Mouse (Mus musculus) forebrain, embryonic 13.5 days (tissue): ENCODE measurements around the gene Celf5. TPM values are rescaled to one million over a fixed set of nuclear protein-coding genes. Genes with fewer than 3 reads are reported as not detected.

Experiments
- ATAC-seq: fragments of 200-750 bp; cut with Nextera tagmentation; 2 replicates; pipeline ENCODE4 v1.8.0; 2017
- H3K27ac ChIP-seq: fragments of 300-500 bp; sonication (generic); 2 replicates; pipeline ENCODE4 v1.5.1; 2015; ENCODE audit warnings: inconsistent platforms, mild to moderate bottlenecking, moderate library complexity
- H3K27me3 ChIP-seq: fragments of 300-500 bp; sonication (generic); 2 replicates; pipeline ENCODE4 v1.6.1; 2015; ENCODE audit warnings: mild to moderate bottlenecking, inconsistent platforms
- H3K36me3 ChIP-seq: fragments of 300-500 bp; sonication (generic); 2 replicates; pipeline ENCODE4 v1.6.1; 2015; ENCODE audit warnings: mild to moderate bottlenecking, inconsistent platforms; ENCODE audit not compliant: poor library complexity, severe bottlenecking
- H3K4me1 ChIP-seq: fragments of 300-500 bp; sonication (generic); 2 replicates; pipeline ENCODE4 v1.6.1; 2015; ENCODE audit warnings: inconsistent platforms
- H3K4me2 ChIP-seq: fragments of 300-500 bp; sonication (generic); 2 replicates; pipeline ENCODE4 v1.6.1; 2015; ENCODE audit warnings: inconsistent platforms, mild to moderate bottlenecking, moderate library complexity
- H3K4me3 ChIP-seq: fragments of 300-500 bp; sonication (generic); 2 replicates; pipeline ENCODE4 v1.5.1; 2015; ENCODE audit warnings: mild to moderate bottlenecking, inconsistent platforms
- H3K9ac ChIP-seq: fragments of 300-500 bp; sonication (generic); 2 replicates; pipeline ENCODE4 v1.6.1; 2015; ENCODE audit warnings: mild to moderate bottlenecking, inconsistent platforms
- H3K9me3 ChIP-seq: fragments of 300-500 bp; sonication (generic); replicated peaks from 2 replicates; pipeline ENCODE4 v1.6.1; 2016; ENCODE audit warnings: inconsistent platforms
- WGBS: fragments of 180-500 bp; shearing (Covaris S2); methylation state at CpG from one replicate; pipeline ENCODE4 v1.1.7; 2015; 5-methylcytosine and 5-hydroxymethylcytosine counted together
- polyA plus RNA-seq: library from polyadenylated mRNA; unstranded; fragments of >200 nt; fragmentation: Nextera tagmentation; extraction: Ambion mirVana; gene quantifications from 2 replicates; pipeline ENCODE4 v1.2.1, GENCODE M21; 2015

The Celf5 gene
- polyA plus RNA-seq, 1 experiment from 2014 or later, result 48.8 TPM

DNA sequence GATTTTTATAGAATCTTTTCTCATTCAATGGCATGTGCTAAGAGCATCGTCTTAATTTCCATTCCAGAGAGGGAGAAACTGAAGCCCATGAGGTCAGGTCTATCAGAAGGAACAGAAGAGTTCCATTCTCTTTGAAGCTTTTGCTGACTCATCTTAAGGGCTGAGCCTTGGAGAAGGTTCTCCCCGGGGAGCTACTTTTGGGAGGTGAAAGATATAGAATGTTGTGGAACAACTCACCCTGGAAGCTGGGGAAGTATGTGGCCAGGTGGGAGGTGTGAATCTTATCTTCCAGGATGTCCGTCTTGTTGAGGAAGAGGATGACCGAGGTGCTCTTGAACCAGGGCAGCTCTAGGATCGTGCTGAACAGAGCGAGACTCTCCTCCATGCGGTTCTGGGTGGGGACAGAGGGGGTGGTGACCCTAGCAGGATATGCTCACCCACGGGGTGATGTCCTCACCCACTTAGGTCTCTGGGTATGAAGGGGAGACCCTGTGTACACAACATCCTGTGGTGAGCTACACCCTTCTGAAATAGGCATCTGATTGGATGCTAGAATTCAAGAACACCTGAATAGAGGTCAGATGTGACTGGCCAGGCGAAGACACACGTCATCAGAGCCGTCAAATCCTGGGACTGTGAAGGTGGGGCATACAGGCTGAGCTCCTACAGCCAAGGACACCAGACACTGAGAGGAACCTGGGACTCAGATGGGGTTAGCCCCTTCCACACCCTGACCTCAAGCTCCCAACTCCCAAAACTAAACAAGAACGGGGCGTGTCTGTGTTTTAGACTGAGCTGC lies 25.4 kb upstream of the Celf5 start:
- Histone ChIP-seq H3K27me3 (peaks cover 27% of the 10 kb centered on the region), H3K4me1 (0 out of 2 replicates have a peak, but pooled peaks cover 2% of the 10 kb centered on the region), H3K4me2 (no peak overlapping the region), H3K36me3 (no peaks in the 10 kb centered on the region), H3K9ac (no peak overlapping the region), H3K9me3 (no peaks in the 10 kb centered on the region), H3K4me3 (no peak overlapping the region), H3K27ac (no peak overlapping the region)
- no peak for ATAC-seq
- WGBS, result 84% methylated on average over 13 of the region's 13 CpGs

DNA sequence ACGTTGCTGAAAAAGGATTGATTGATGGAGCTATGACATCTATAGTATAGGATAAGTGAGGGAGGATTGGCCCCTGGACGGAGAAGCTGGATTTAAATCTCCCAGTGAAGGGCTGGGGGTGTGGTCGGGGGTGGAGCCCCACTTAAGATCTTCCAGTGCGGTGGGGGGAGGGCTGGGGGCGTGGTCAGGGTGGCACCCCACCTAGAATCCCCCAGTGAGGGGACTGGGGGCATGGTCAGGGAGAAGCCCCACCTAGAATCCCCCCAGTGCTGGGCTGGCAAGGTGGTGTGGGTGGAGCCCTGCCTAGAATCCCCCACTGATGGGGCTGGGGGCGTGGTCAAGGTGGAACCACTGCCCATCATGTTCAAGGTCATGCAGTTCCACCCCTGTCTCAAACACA lies 24.6 kb upstream of the Celf5 start:
- Histone ChIP-seq H3K27me3 (peaks cover 19% of the 10 kb centered on the region), H3K4me2 (no peak overlapping the region), H3K9ac (no peak overlapping the region), H3K4me3 (no peak overlapping the region), H3K4me1 (0 out of 2 replicates have a peak, but pooled peaks cover 4% of the 10 kb centered on the region), H3K36me3 (no peaks in the 10 kb centered on the region), H3K9me3 (no peaks in the 10 kb centered on the region), H3K27ac (no peak overlapping the region)
- WGBS, result 37% methylated on average over 6 of the region's 6 CpGs
- no peak for ATAC-seq

DNA sequence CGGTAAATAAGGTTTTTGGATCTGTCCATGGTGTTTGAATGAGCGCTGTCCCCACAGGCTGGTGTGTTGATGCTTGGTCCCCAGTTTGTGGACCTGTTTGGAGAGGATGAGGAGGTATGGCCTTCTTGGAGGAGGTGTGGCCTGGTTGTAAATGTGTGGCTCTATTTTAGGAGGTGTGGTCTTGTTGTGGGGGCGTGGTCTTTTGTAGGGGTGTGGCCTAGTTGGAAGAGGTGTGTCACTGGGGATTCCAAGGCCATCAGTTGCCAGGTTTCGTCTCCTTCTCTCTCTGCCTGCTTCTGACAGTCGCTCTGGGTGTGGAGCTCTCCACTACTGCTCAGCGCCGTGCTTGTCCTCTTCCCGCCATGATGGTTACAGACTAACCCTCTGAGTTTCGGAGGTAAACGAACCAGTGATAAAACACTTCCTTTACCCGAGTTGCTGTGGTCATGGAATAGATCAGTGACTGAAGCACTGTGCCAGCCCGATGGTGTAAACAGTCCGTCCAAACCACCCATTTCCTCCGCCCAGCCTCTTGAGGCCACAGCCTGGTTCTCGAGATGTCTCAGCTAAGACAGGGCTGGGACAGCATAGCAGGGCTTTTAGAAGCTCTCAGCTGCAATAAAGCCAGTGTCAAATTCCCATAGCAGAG lies 22.6 kb upstream of the Celf5 start:
- H3K36me3 ChIP-seq, result no peaks in the 10 kb centered on the region
- ATAC-seq, result no peak
- peaks cover 9% of the 10 kb centered on the region; the same call in 1 of the 2 replicates for H3K27me3 ChIP-seq
- H3K4me3 ChIP-seq, result no peak overlapping the region
- H3K9me3 ChIP-seq, result no peaks in the 10 kb centered on the region
- 0 out of 2 replicates have a peak, but pooled peaks cover 4% of the 10 kb centered on the region for H3K4me1 ChIP-seq
- H3K9ac ChIP-seq, result no peak overlapping the region
- no peak overlapping the region for H3K4me2 ChIP-seq
- H3K27ac ChIP-seq, result no peak overlapping the region
- WGBS, result 83% methylated on average over 14 of the region's 15 CpGs

DNA sequence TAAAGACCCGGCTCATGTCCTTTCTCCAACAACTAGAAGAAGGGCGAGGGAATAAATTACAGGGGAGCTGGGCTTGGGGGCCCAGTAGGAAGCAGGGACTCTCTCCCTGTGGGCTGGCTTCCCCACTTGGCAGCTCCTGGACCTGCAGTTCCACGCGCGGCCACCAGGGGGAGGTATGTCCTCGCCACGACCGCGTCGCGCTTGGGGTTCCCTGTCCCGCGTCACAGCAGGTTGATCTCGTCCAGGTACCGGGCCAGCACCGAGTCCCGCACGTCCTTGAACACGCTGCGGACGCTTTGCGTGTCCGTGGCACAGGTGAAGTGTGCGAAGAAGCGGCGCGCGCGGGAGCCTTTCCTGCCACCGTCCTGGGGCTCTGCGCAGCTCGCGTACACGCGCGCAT lies 20.1 kb upstream of the Celf5 start:
- Histone ChIP-seq H3K4me3 (peak overlapping the region; percentile 36), H3K27ac (no peak overlapping the region), H3K36me3 (no peaks in the 10 kb centered on the region), H3K27me3 (peaks cover 9% of the 10 kb centered on the region; the same call in 1 of the 2 replicates), H3K9me3 (no peaks in the 10 kb centered on the region), H3K4me2 (peak overlapping the region; percentile 70), H3K9ac (peak overlapping the region; percentile 47), H3K4me1 (0 out of 2 replicates have a peak, but pooled peaks cover 6% of the 10 kb centered on the region)
- ATAC-seq, result peak; percentile 52
- WGBS, result 10% methylated on average over 27 of the region's 36 CpGs

DNA sequence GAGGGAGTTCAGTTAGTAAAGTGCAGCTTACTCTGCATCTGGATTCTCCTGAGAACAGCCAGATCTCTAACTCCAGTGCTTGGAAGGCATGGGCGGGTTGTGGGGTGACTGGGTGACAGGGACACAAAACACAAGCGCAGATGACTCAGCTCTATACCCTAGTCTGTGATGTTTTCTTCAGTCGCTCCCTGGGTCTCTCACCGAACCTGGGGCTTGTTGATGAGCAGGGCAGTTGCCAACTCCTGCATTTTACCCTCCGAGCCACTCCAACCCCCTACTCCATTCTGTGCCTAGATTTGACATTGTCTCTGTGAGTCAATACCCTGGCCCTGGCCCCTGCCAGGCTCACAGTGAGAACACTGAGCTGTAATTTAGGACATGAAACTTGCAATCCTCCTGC lies 19.4 kb upstream of the Celf5 start:
- 80% methylated on average over 5 of the region's 5 CpGs for WGBS
- H3K4me1 ChIP-seq, result 0 out of 2 replicates have a peak, but pooled peaks cover 12% of the 10 kb centered on the region

DNA sequence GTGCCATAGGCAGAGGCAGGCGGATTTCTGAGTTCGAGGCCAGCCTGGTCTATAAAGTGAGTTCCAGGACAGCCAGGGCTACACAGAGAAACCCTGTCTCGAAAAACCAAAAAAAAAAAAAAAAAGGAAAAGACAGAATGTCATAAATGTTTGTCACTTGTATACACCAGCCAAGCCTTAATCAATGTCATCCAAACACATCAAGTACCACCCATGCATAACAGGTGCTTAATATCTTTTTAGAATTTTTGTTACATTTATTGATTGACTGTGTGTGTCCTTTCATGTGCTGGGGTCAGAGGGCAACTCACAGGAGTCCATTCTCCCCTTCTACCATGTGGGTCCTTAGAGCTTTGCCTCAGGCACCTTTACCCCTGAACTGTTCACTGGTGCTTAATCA lies 17.5 kb upstream of the Celf5 start, which contains the start of gene S1pr4:
TSS of gene S1pr4 (minus strand) at position 101 of the 400 bp plus-strand sequence.
- no peak within 1 kb of the TSS for H3K4me3 ChIP-seq
- H3K36me3 ChIP-seq, result no peaks in the 10 kb centered on the region
- H3K27me3 ChIP-seq, result peaks cover 9% of the 10 kb centered on the region; the same call in 1 of the 2 replicates
- no peak within 1 kb of the TSS for H3K27ac ChIP-seq
- no peak within 1 kb of the TSS for H3K4me2 ChIP-seq
- no peak for ATAC-seq
- H3K9ac ChIP-seq, result no peak within 1 kb of the TSS; the same call in 1 of the 2 replicates
- peaks cover 19% of the 10 kb centered on the region for H3K4me1 ChIP-seq
- no peaks in the 10 kb centered on the region for H3K9me3 ChIP-seq
- WGBS, result 91% methylated on average over 3 of the region's 3 CpGs

More for the DNA sequence above, 19.4 kb upstream of the Celf5 start:
- Histone ChIP-seq H3K9ac (no peak overlapping the region), H3K4me3 (no peak overlapping the region), H3K4me2 (no peak overlapping the region), H3K27ac (no peak overlapping the region), H3K27me3 (peaks cover 9% of the 10 kb centered on the region; the same call in 1 of the 2 replicates), H3K36me3 (no peaks in the 10 kb centered on the region), H3K9me3 (no peaks in the 10 kb centered on the region)
- no peak for ATAC-seq

DNA sequence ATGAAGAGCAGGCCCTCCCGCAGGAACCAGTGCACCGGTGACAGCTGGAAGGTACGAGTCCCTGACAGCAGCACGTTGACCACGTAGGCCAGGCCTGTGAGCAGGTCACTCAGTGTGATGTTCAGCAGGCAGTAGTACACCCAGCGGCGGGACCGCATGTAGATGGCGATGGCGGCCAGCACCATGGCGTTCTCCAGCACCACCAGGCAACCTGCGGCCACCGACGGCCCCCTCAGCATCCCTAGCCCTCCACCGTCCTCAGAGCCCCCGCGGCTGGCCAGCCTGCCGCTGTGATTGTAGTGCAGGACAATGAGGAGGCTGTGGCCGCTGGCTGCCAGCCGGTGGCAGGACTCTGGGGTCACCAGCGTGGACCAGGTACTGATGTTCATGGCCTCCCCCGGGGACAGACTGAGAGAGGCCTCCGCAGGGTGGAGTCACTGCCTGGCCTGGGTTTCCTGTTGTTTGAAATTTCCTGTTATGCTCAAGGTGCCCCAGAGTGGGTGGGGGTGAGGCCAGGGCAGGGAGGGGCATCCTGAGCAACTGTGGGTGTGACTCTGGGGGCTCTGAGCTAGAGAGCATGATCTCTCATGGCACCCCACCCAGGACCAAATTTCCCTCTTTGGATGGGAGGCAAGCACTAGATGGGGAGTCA lies 16.9 kb upstream of the Celf5 start:
- H3K4me3 ChIP-seq, result no peak overlapping the region
- peaks cover 9% of the 10 kb centered on the region; the same call in 1 of the 2 replicates for H3K27me3 ChIP-seq
- peaks cover 26% of the 10 kb centered on the region for H3K4me1 ChIP-seq
- no peak overlapping the region; the same call in 1 of the 2 replicates for H3K9ac ChIP-seq
- no peak for ATAC-seq
- H3K9me3 ChIP-seq, result no peaks in the 10 kb centered on the region
- no peak overlapping the region for H3K4me2 ChIP-seq
- no peak overlapping the region for H3K27ac ChIP-seq
- 80% methylated on average over 17 of the region's 23 CpGs for whole genome bisulfite sequencing
- H3K36me3 ChIP-seq, result no peaks in the 10 kb centered on the region

DNA sequence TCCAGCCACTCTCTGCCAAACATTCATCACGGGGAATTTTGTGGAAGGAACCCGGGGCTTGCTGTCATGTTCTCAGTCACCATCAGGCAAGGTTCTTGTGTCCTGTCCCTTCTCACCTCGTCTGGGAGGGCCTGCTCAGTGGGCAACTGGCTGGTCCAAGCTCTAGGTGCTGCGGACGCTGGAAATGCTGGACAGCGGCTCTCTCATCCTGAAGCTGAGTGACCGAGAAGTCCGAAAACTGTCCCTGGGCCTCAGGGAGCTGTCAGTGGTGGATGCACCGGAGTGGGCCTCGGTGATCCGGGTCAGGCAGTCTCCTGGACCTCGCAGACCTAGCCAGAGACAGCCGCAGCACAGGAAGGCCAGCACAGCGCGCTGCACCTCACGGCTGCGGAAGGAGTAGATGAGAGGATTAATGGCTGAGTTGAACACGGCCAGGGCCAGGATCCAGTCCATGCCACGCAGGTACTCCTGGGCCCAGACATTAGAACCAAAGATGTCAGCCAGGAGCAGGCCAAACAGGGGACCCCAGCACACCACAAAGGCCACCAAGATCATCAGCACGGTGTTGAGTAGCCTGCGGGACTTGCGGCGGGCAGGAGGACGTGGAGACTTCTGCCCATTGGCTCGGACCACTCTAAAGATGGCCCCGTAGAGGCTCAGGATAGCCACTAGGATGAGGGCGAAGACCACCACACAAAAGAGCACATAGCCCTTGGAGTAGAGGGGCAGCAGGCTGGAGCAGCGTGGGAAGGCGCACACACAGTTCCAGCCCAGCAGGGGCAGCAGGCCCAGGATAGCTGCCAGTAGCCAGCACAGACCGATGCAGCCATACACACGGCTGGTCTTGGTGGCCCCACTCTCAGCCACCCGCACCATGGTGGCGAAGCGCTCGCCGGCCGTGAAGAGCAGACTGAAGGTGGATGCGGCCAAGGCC lies 16.1 kb upstream of the Celf5 start:
- Histone ChIP-seq H3K36me3 (peaks cover 2% of the 10 kb centered on the region; the same call in 1 of the 2 replicates), H3K9ac (0 out of 2 replicates have a peak overlapping the region, but pooled peaks have one; percentile 16), H3K9me3 (no peaks in the 10 kb centered on the region), H3K4me1 (peaks cover 32% of the 10 kb centered on the region), H3K4me2 (no peak overlapping the region), H3K27ac (no peak overlapping the region), H3K4me3 (no peak overlapping the region), H3K27me3 (peaks cover 5% of the 10 kb centered on the region; the same call in 1 of the 2 replicates)
- 88% methylated on average over 38 of the region's 38 CpGs for WGBS
- no peak for ATAC-seq

DNA sequence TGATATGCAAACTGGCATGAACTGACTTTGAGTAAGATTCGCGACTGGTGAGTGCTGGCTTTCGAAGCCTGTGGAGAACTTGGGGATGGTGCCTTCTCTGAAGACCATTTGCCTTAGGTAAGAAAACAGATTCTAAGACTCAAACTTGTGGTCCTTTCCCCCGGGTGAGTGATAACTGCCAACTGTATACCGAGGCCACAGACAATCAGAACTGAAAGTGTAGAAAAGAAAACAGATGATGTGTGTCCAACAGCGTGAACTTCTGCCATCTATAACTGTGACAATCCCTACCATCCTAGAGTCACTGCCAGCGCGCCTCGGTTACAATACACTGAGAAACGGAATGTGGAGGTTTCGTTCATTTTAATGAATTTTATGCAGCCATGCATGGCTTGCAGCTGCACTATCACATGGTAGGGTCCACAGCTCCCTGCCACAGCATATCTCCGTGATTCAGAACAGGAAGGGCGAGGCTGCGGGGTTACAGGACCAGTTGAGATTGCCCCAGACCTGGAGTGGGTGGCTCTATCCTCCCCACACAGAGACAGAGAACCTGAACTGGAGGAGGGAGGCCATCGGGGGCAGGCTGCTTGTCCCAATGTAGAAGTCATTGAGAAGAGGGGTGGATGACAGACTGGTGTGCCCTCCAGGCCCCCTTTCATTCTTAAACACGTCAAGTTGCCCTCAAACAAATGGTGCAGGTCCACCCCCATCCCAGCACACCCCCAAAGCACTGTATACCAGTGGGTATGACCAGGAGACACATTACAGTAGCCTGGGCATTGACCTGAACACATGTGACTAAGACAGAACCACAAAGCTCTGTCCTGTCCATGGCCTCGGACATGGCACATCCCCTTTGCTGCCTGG lies 15.1 kb upstream of the Celf5 start:
- Histone ChIP-seq H3K9me3 (no peaks in the 10 kb centered on the region), H3K4me3 (peak overlapping the region; percentile 82; the same call in 1 of the 2 replicates), H3K4me1 (peaks cover 28% of the 10 kb centered on the region), H3K27me3 (no peaks in the 10 kb centered on the region), H3K27ac (no peak overlapping the region), H3K9ac (no peak overlapping the region), H3K4me2 (peak overlapping the region; percentile 57), H3K36me3 (peaks cover 11% of the 10 kb centered on the region)
- no peak for ATAC-seq
- 86% methylated on average over 17 of the region's 17 CpGs for WGBS

DNA sequence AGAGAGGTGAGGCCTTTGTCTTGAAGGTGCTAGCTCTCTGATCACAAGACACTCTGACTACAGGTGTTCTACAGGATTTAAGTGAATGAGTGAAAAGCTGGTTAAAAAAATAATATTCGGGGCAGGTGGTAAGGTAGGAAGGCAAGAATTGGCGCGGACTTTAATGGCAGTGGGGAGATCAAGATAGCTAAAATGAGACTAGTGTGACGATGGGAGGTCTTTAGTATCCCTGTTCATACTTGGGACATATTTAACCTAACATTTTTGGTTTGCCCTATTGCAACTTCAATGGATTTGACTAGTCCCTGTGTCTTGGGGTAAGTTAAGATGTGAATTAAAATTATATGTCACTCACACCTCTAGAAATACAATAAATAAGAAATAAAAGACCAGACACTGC lies 14.5 kb upstream of the Celf5 start:
- ATAC-seq, result 0 out of 2 replicates have a peak, but pooled peaks have one; percentile 1
- H3K27ac ChIP-seq, result peak overlapping the region; percentile 6; the same call in 1 of the 2 replicates
- H3K9me3 ChIP-seq, result no peaks in the 10 kb centered on the region
- no peaks in the 10 kb centered on the region for H3K27me3 ChIP-seq
- H3K4me3 ChIP-seq, result peak overlapping the region; percentile 82
- H3K9ac ChIP-seq, result peak overlapping the region; percentile 59
- WGBS, result 30% methylated on average over 4 of the region's 4 CpGs
- peaks cover 18% of the 10 kb centered on the region for H3K36me3 ChIP-seq
- peaks cover 28% of the 10 kb centered on the region for H3K4me1 ChIP-seq
- H3K4me2 ChIP-seq, result peak overlapping the region; percentile 57
